Mouse (Mus musculus) liver, postnatal 0 days (tissue): ENCODE data around the gene Kif2c.

Source experiments
- CTCF ChIP-seq: sonication (generic); IDR thresholded peaks from 2 replicates; pipeline ENCODE4 v1.5.1; 2016; ENCODE audit warnings: antibody characterized with exemption, low read depth
- EP300 ChIP-seq: IDR thresholded peaks from 2 replicates; pipeline ENCODE4 v1.6.1; 2016; ENCODE audit warnings: antibody characterized with exemption, low read depth, mild to moderate bottlenecking

GRCm38 (mm10) chr4:117225250-117225649 lies 42.8 kb upstream of the Kif2c start:
- no peak for TF ChIP-seq CTCF
- TF ChIP-seq EP300: no peak
